Mouse (Mus musculus) CH12.LX (cell line): Measurements from ENCODE around the gene Slc35e2. TPM values are rescaled to one million over a fixed set of nuclear protein-coding genes. Genes with fewer than 3 reads are reported as not detected.

Experiments
- DNase-seq: peaks from one replicate; pipeline ENCODE4 v3.0.0-alpha.2; 2013; ENCODE audit errors: extremely low read depth
- H3K27ac ChIP-seq: 2 replicates; pipeline ENCODE4 v1.5.1; 2012; ENCODE audit warnings: low read depth, mild to moderate bottlenecking, control low read depth, moderate library complexity; ENCODE audit not compliant: insufficient read depth
- H3K27me3 ChIP-seq: replicated peaks from 2 replicates; pipeline ENCODE3; 2012; ENCODE audit warnings: inconsistent platforms
- H3K36me3 ChIP-seq, 2 experiments: replicated peaks in 1 of 2; 2 replicates each; pipeline versions ENCODE3 to v1.6.1; 2012; ENCODE audit warnings: inconsistent platforms in 1 of 2, low read length in 1 of 2, mild to moderate bottlenecking in 1 of 2, mixed read lengths in 1 of 2, moderate library complexity in 1 of 2; ENCODE audit not compliant: control insufficient read depth in 1 of 2, insufficient read depth in 1 of 2
- H3K4me1 ChIP-seq, 2 experiments: 2 replicates each; pipeline ENCODE4 v1.6.1; 2012; ENCODE audit warnings: inconsistent platforms in 1 of 2, moderate library complexity in 1 of 2; ENCODE audit not compliant: insufficient read depth in 2 of 2, control insufficient read depth in 1 of 2
- H3K4me2 ChIP-seq: 2 replicates; pipeline ENCODE4 v1.6.1; 2012; ENCODE audit warnings: low read depth, mild to moderate bottlenecking, control low read depth; ENCODE audit not compliant: poor library complexity, insufficient read depth, severe bottlenecking
- H3K4me3 ChIP-seq, 3 experiments: fragments of 150-350 bp in 1 of 3; sonication (generic) in 1 of 3; replicated peaks in 1 of 3; 2 replicates each; pipeline versions ENCODE3 to v1.5.1; 2011 to 2012; ENCODE audit warnings: low read depth in 2 of 3, low read length in 2 of 3, mild to moderate bottlenecking in 2 of 3, moderate library complexity in 2 of 3, control low read depth in 1 of 3, improper control_type of control experiment in 1 of 3, inconsistent platforms in 1 of 3, mixed read lengths in 1 of 3; ENCODE audit not compliant: poor library complexity in 1 of 3
- H3K79me2 ChIP-seq: replicated peaks from 2 replicates; pipeline ENCODE4 v1.6.1; 2012; ENCODE audit warnings: mild to moderate bottlenecking, moderate library complexity; ENCODE audit not compliant: control insufficient read depth, poor library complexity, insufficient read depth, severe bottlenecking; ENCODE audit errors: extremely low read depth
- H3K9ac ChIP-seq: 2 replicates; pipeline ENCODE4 v1.6.1; 2012; ENCODE audit warnings: low read depth, mild to moderate bottlenecking, control low read depth, moderate library complexity; ENCODE audit not compliant: insufficient read depth
- H3K9me3 ChIP-seq: replicated peaks from 2 replicates; pipeline ENCODE3; 2012; ENCODE audit warnings: low read length, inconsistent platforms, mixed read lengths
- CTCF ChIP-seq, 2 experiments: IDR thresholded peaks in 1 of 2; conservative IDR thresholded peaks in 1 of 2; 2 replicates each; pipeline ENCODE4 v1.5.1; 2011 to 2012; ENCODE audit warnings: low read depth in 2 of 2, low read length in 2 of 2, improper control_type of control experiment in 1 of 2, inconsistent platforms in 1 of 2, mild to moderate bottlenecking in 1 of 2, moderate library complexity in 1 of 2
- E2F4 ChIP-seq: IDR thresholded peaks from 2 replicates; pipeline ENCODE4 v1.6.1; 2011; ENCODE audit warnings: low read depth, low read length, improper control_type of control experiment; ENCODE audit not compliant: insufficient replicate concordance
- ELF1 ChIP-seq: IDR thresholded peaks from 2 replicates; pipeline ENCODE4 v1.6.1; 2014; ENCODE audit warnings: low read depth, mild to moderate bottlenecking, inconsistent platforms, low read length, improper control_type of control experiment
- EP300 ChIP-seq: IDR thresholded peaks from 2 replicates; pipeline ENCODE4 v1.6.1; 2011; ENCODE audit warnings: low read length, improper control_type of control experiment
- JUND ChIP-seq: conservative IDR thresholded peaks from 2 replicates; pipeline ENCODE4 v1.6.1; 2011; ENCODE audit warnings: low read depth, low read length, improper control_type of control experiment
- KAT2A ChIP-seq: IDR thresholded peaks from 2 replicates; pipeline ENCODE4 v1.6.1; 2012; ENCODE audit warnings: low read length, improper control_type of control experiment, inconsistent platforms; ENCODE audit not compliant: insufficient replicate concordance
- MAFK ChIP-seq: IDR thresholded peaks from 2 replicates; pipeline ENCODE4 v1.6.1; 2011; ENCODE audit warnings: low read length, improper control_type of control experiment; ENCODE audit not compliant: insufficient replicate concordance
- MAX ChIP-seq: IDR thresholded peaks from 2 replicates; pipeline ENCODE4 v1.6.1; 2011; ENCODE audit warnings: low read length, improper control_type of control experiment
- MEF2A ChIP-seq: IDR thresholded peaks from 2 replicates; pipeline ENCODE4 v1.6.1; 2014; ENCODE audit warnings: low read depth, mild to moderate bottlenecking, inconsistent platforms, low read length, improper control_type of control experiment, borderline replicate concordance
- NRF1 ChIP-seq: IDR thresholded peaks from 2 replicates; pipeline ENCODE4 v1.6.1; 2014; ENCODE audit warnings: low read depth, mild to moderate bottlenecking, inconsistent platforms, low read length, improper control_type of control experiment, moderate library complexity
- PAX5 ChIP-seq: IDR thresholded peaks from 2 replicates; pipeline ENCODE4 v1.6.1; 2012; ENCODE audit warnings: low read length, inconsistent platforms, mixed read lengths
- POLR2A ChIP-seq: IDR thresholded peaks from 2 replicates; pipeline ENCODE4 v1.6.1; 2011; ENCODE audit warnings: low read depth, mild to moderate bottlenecking, improper control_type of control experiment, low read length
- RAD21 ChIP-seq: IDR thresholded peaks from 2 replicates; pipeline ENCODE4 v1.6.1; 2011; ENCODE audit warnings: low read depth, mild to moderate bottlenecking, low read length, improper control_type of control experiment, moderate library complexity
- RCOR1 ChIP-seq: conservative IDR thresholded peaks from 2 replicates; pipeline ENCODE4 v1.6.1; 2012; ENCODE audit warnings: low read depth, mild to moderate bottlenecking, inconsistent platforms, low read length, improper control_type of control experiment
- SIN3A ChIP-seq: IDR thresholded peaks from 2 replicates; pipeline ENCODE4 v1.6.1; 2012; ENCODE audit warnings: low read length, improper control_type of control experiment, inconsistent platforms
- SMC3 ChIP-seq: IDR thresholded peaks from 2 replicates; pipeline ENCODE4 v1.6.1; 2011; ENCODE audit warnings: low read depth, low read length, improper control_type of control experiment
- TBP ChIP-seq: conservative IDR thresholded peaks from 2 replicates; pipeline ENCODE4 v1.6.1; 2011; ENCODE audit warnings: low read depth, low read length, improper control_type of control experiment
- USF2 ChIP-seq: conservative IDR thresholded peaks from 2 replicates; pipeline ENCODE4 v1.6.1; 2011; ENCODE audit warnings: low read depth, low read length, improper control_type of control experiment
- ZMIZ1 ChIP-seq: IDR thresholded peaks from 2 replicates; pipeline ENCODE4 v1.6.1; 2012; ENCODE audit warnings: low read depth, mild to moderate bottlenecking, inconsistent platforms, low read length, improper control_type of control experiment
- dilution Hi-C: fragments of 300-500 bp; cut with MboI; formaldehyde crosslinking; loops from 2 replicates; pipeline ENCODE4 v1.14.3; 2020; ENCODE audit warnings: low sequenced_read_pairs; ENCODE audit not compliant: extremely low pct_unique_long_range_greater_than_20kb, extremely low pct_ligation_motif_present
- in situ Hi-C: fragments of 300-500 bp; cut with MboI; formaldehyde crosslinking; loops from 3 replicates; pipeline ENCODE4 v1.14.3; 2019; ENCODE audit warnings: low sequenced_read_pairs, low pct_ligation_motif_present, low pct_unique_long_range_greater_than_20kb, mixed read lengths
- polyA plus RNA-seq: library from polyadenylated mRNA; unstranded; fragments of >175 nt; gene quantifications from 2 replicates; pipeline ENCODE4 v1.2.1, GENCODE M21; 2012; ENCODE audit warnings: low read depth; ENCODE audit not compliant: insufficient read length
- total RNA-seq, 2 experiments: library from RNA; depleted of rRNA; stranded (reverse); fragments of 300-350 nt in 1 of 2; fragments of >200 nt in 1 of 2; gene quantifications; 2 replicates each; pipeline ENCODE4 v1.2.3; 2012 to 2014

Slc35e2 gene
- total and polyA plus RNA-seq, 3 experiments, result 8.2 to 14.6 (median 9.9) TPM

- TF ChIP-seq TBP, result peak; percentile 80
- TF ChIP-seq RAD21, result no peak
- no peak for TF ChIP-seq E2F4
- TF ChIP-seq KAT2A, result peak; percentile 92
- TF ChIP-seq PAX5, result no peak
- no peak for TF ChIP-seq JUND
- TF ChIP-seq SMC3, result no peak
- peak; percentile 93 for TF ChIP-seq POLR2A
- peak; percentile 97 for TF ChIP-seq ELF1
- TF ChIP-seq RCOR1, result no peak
- TF ChIP-seq MAFK, result no peak
- TF ChIP-seq MEF2A, result peak; percentile 70
- no peak for TF ChIP-seq EP300
- peak; percentile 28 for TF ChIP-seq ZMIZ1
- peak; percentile 92 for TF ChIP-seq MAX
- peak; percentile 95 for TF ChIP-seq SIN3A
Observed at GRCm38 (mm10) chr4:155624338-155625291, 23.4 kb downstream of the Slc35e2 start, which contains the start of gene Cdk11b (continued).

GRCm38 (mm10) chr4:155630267-155630666 is 29.1 kb downstream of the Slc35e2 start:
- H3K27ac ChIP-seq, result no peak overlapping the region
- no peak overlapping the region for H3K4me3 ChIP-seq
- H3K27me3 ChIP-seq, result no peaks in the 10 kb centered on the region
- peaks cover 64 to 76% of the 10 kb centered on the region in 2 experiments for H3K36me3 ChIP-seq
- DNase-seq, result no peak
- TF ChIP-seq RCOR1 (no peak), ZMIZ1 (no peak), NRF1 (no peak), MEF2A (no peak), USF2 (no peak), CTCF (conservative IDR thresholded peaks at IDR 0.05 in 1 of 2, IDR thresholded peaks at IDR 0.05 in 1 of 2; ENCODE audit: low read depth in 2 of 2, low read length in 2 of 2) (no peak)
- in situ Hi-C loops, result no loop called here
- H3K4me2 ChIP-seq, result no peak overlapping the region
- H3K79me2 ChIP-seq, result peaks cover 11% of the 10 kb centered on the region
- dilution Hi-C loops, result no loop called here
- peaks cover 0 to 6% of the 10 kb centered on the region in 2 experiments; a peak in 2 of 4 replicates for H3K4me1 ChIP-seq
- H3K9me3 ChIP-seq, result no peaks in the 10 kb centered on the region
- no peak overlapping the region for H3K9ac ChIP-seq
